Mouse (Mus musculus) MEL (cell line): ENCODE results near the gene Prss34. TPM values are rescaled to one million over a fixed set of nuclear protein-coding genes. Genes with fewer than 3 reads are reported as not detected.

Experiments
- DNase-seq: peaks from one replicate; pipeline ENCODE4 v3.0.0; 2011; ENCODE audit warnings: low read depth, low spot score
- H3K27ac ChIP-seq: 2 replicates; pipeline ENCODE4 v1.5.1; 2012; ENCODE audit warnings: low read depth, mild to moderate bottlenecking, control low read depth, low read length, moderate library complexity; ENCODE audit not compliant: control insufficient read depth
- H3K27me3 ChIP-seq, 2 experiments: fragments of 150-350 bp in 1 of 2; sonication (generic) in 1 of 2; 2 replicates each; pipeline ENCODE4 v1.6.1; 2012; ENCODE audit warnings: low read length in 2 of 2, mild to moderate bottlenecking in 2 of 2, improper control_type of control experiment in 1 of 2, moderate library complexity in 1 of 2; ENCODE audit not compliant: insufficient read depth in 2 of 2, control insufficient read depth in 1 of 2
- H3K36me3 ChIP-seq, 2 experiments: 2 replicates each; pipeline ENCODE4 v1.6.1; 2012 to 2014; ENCODE audit warnings: low read length in 2 of 2, improper control_type of control experiment in 1 of 2, inconsistent platforms in 1 of 2, mild to moderate bottlenecking in 1 of 2; ENCODE audit not compliant: insufficient read depth in 2 of 2, control insufficient read depth in 1 of 2
- H3K4me1 ChIP-seq, 2 experiments: fragments of 150-350 bp in 1 of 2; sonication (generic) in 1 of 2; 2 replicates each; pipeline ENCODE4 v1.6.1; 2012; ENCODE audit warnings: low read length in 2 of 2, improper control_type of control experiment in 1 of 2, mild to moderate bottlenecking in 1 of 2; ENCODE audit not compliant: insufficient read depth in 2 of 2, control insufficient read depth in 1 of 2
- H3K4me3 ChIP-seq, 2 experiments: fragments of 150-350 bp in 1 of 2; sonication (generic) in 1 of 2; 2 replicates each; pipeline ENCODE4 v1.5.1; 2012; ENCODE audit warnings: low read depth in 2 of 2, low read length in 2 of 2, mild to moderate bottlenecking in 2 of 2, moderate library complexity in 2 of 2, control low read depth in 1 of 2, improper control_type of control experiment in 1 of 2; ENCODE audit not compliant: control insufficient read depth in 1 of 2, insufficient read depth in 1 of 2
- H3K79me2 ChIP-seq: 2 replicates; pipeline ENCODE4 v1.6.1; 2012; ENCODE audit warnings: mild to moderate bottlenecking, low read length, moderate library complexity; ENCODE audit not compliant: control insufficient read depth, poor library complexity, insufficient read depth
- H3K9ac ChIP-seq: 2 replicates; pipeline ENCODE4 v1.6.1; 2012; ENCODE audit warnings: low read depth, mild to moderate bottlenecking, control low read depth, low read length, moderate library complexity; ENCODE audit not compliant: control insufficient read depth, poor library complexity, severe bottlenecking
- H3K9me3 ChIP-seq: fragments of 150-350 bp; sonication (generic); replicated peaks from 2 replicates; pipeline ENCODE4 v1.6.1; 2012; ENCODE audit warnings: mild to moderate bottlenecking, low read length, improper control_type of control experiment, moderate library complexity; ENCODE audit not compliant: insufficient read depth
- MAX ChIP-seq: IDR thresholded peaks from 2 replicates; pipeline ENCODE4 v1.6.1; 2011; ENCODE audit warnings: low read length, improper control_type of control experiment
- polyA plus RNA-seq, 2 experiments: library from polyadenylated mRNA; stranded (reverse) in 1 of 2; unstranded in 1 of 2; fragments of >175 nt in 1 of 2; fragments of >200 nt in 1 of 2; gene quantifications; 2 replicates each; pipeline versions ENCODE4 v1.2.1 to v1.2.4; 2012; ENCODE audit warnings: low replicate concordance in 2 of 2, low read depth in 1 of 2; ENCODE audit not compliant: insufficient read length in 2 of 2, insufficient read depth in 1 of 2, missing spikeins in 1 of 2
- total RNA-seq: library from RNA; depleted of rRNA; stranded (reverse); fragments of 300-350 nt; gene quantifications from 2 replicates; pipeline ENCODE4 v1.2.3, GENCODE M21; 2012; rRNA removed

Prss34 gene
- total and polyA plus RNA-seq, 3 experiments, result not detected

- H3K9ac ChIP-seq, result no peak within 1 kb of the TSS
- no peak for TF ChIP-seq MAX
- no peaks in the 10 kb centered on the region for H3K9me3 ChIP-seq
- no peak within 1 kb of the TSS for H3K4me3 ChIP-seq
- no peak within 1 kb of the TSS for H3K27ac ChIP-seq
- no peaks in the 10 kb centered on the region for H3K36me3 ChIP-seq
- DNase-seq, result no peak
- peaks cover 2 to 16% of the 10 kb centered on the region in 2 experiments; a peak in 3 of 4 replicates for H3K27me3 ChIP-seq
- H3K4me1 ChIP-seq, result peaks cover 0 to 5% of the 10 kb centered on the region in 2 experiments; a peak in 2 of 4 replicates
- H3K79me2 ChIP-seq, result no peaks in the 10 kb centered on the region
These were observed 47.3 kb downstream of the Prss34 start, which contains the start of gene Tpsab1 for GRCm38 (mm10) chr17:25345462-25345861. Gene Tpsab1, minus strand, starts transcription at chr17:25345562.

Other genes starting within 250 kb of the Prss34 start
- gene Tmem204, start 214.8 kb upstream of the Prss34 start, total RNA-seq, result not detected in 2 replicates
- gene Tmem204, start 214.8 kb upstream of the Prss34 start, polyA plus RNA-seq, result under 1 TPM in 1 of 2 experiments, not detected in 1; 0.10 TPM
- 15.3 and 20.0 TPM in 2 replicates for gene Telo2, start 182.4 kb upstream of the Prss34 start, total RNA-seq
- gene Telo2, start 182.4 kb upstream of the Prss34 start, polyA plus RNA-seq, result 10 to 100 TPM in 1 of 2 experiments, not detected in 1; 20.9 TPM
- gene Ptx4, start 177.6 kb upstream of the Prss34 start, total RNA-seq, result not detected in 2 replicates
- not detected for gene Ptx4, start 177.6 kb upstream of the Prss34 start, polyA plus RNA-seq
- gene Clcn7, start 165.0 kb upstream of the Prss34 start, total RNA-seq, result 9.8 and 10.9 TPM in 2 replicates
- 10 to 100 TPM in 1 of 2 experiments, not detected in 1; 16.4 TPM for gene Clcn7, start 165.0 kb upstream of the Prss34 start, polyA plus RNA-seq
- 0.10 and 0.12 TPM in 2 replicates for gene Ccdc154, start 135.9 kb upstream of the Prss34 start, total RNA-seq
- gene Ccdc154, start 135.9 kb upstream of the Prss34 start, polyA plus RNA-seq, result under 1 TPM in 1 of 2 experiments, not detected in 1; 0.19 TPM
- not detected in 2 replicates for gene Gm38655, start 122.9 kb upstream of the Prss34 start, total RNA-seq
- not detected for gene Gm38655, start 122.9 kb upstream of the Prss34 start, polyA plus RNA-seq
- 19.8 and 22.0 TPM in 2 replicates for gene BC003965, start 113.8 kb upstream of the Prss34 start, total RNA-seq
- 10 to 100 TPM in 1 of 2 experiments, not detected in 1; 29.2 TPM for gene BC003965, start 113.8 kb upstream of the Prss34 start, polyA plus RNA-seq
- gene Unkl, start 110.0 kb upstream of the Prss34 start, total RNA-seq, result 16.6 and 18.0 TPM in 2 replicates
- gene Unkl, start 110.0 kb upstream of the Prss34 start, polyA plus RNA-seq, result 10 to 100 TPM in 1 of 2 experiments, not detected in 1; 42.4 TPM
- 7.7 and 8.7 TPM in 2 replicates for gene Gnptg, start 58.3 kb upstream of the Prss34 start, total RNA-seq
- 10 to 100 TPM in 1 of 2 experiments, not detected in 1; 10.8 TPM for gene Gnptg, start 58.3 kb upstream of the Prss34 start, polyA plus RNA-seq
- gene Tsr3, start 58.2 kb upstream of the Prss34 start, total RNA-seq, result 35.2 and 37.4 TPM in 2 replicates
- 10 to 100 TPM in 1 of 2 experiments, not detected in 1; 50.5 TPM for gene Tsr3, start 58.2 kb upstream of the Prss34 start, polyA plus RNA-seq
- gene Baiap3, start 42.0 kb upstream of the Prss34 start, total RNA-seq, result 0.08 and 0.13 TPM in 2 replicates
- gene Baiap3, start 42.0 kb upstream of the Prss34 start, polyA plus RNA-seq, result under 1 TPM in 1 of 2 experiments, not detected in 1; 0.14 TPM
- gene Ube2i, start 23.8 kb upstream of the Prss34 start, total RNA-seq, result 457 and 464 TPM in 2 replicates
- gene Ube2i, start 23.8 kb upstream of the Prss34 start, polyA plus RNA-seq, result 100 to 1,000 TPM in 1 of 2 experiments, not detected in 1; 564 TPM
- gene Prss28, start 10.3 kb downstream of the Prss34 start, total RNA-seq, result not detected in 2 replicates
- gene Prss28, start 10.3 kb downstream of the Prss34 start, polyA plus RNA-seq, result not detected
- gene Prss29, start 20.3 kb downstream of the Prss34 start, total RNA-seq, result not detected in 2 replicates
- not detected for gene Prss29, start 20.3 kb downstream of the Prss34 start, polyA plus RNA-seq
- not detected in 2 replicates for gene Tpsab1, start 47.2 kb downstream of the Prss34 start, total RNA-seq
- gene Tpsab1, start 47.2 kb downstream of the Prss34 start, polyA plus RNA-seq, result not detected
- not detected in 2 replicates for gene Tpsb2, start 67.9 kb downstream of the Prss34 start, total RNA-seq
- not detected for gene Tpsb2, start 67.9 kb downstream of the Prss34 start, polyA plus RNA-seq
- not detected in 2 replicates for gene Tpsg1, start 70.9 kb downstream of the Prss34 start, total RNA-seq
- not detected for gene Tpsg1, start 70.9 kb downstream of the Prss34 start, polyA plus RNA-seq
- 0.31 TPM in 1 of 2 replicates, not detected in the other for gene Cacna1h, start 135.4 kb downstream of the Prss34 start, total RNA-seq
- gene Cacna1h, start 135.4 kb downstream of the Prss34 start, polyA plus RNA-seq, result under 1 TPM in 1 of 2 experiments, not detected in 1; 0.25 TPM
- not detected in 2 replicates for gene Tekt4, start 156.2 kb downstream of the Prss34 start, total RNA-seq
- not detected for gene Tekt4, start 156.2 kb downstream of the Prss34 start, polyA plus RNA-seq
- not detected in 2 replicates for gene Sstr5, start 198.9 kb downstream of the Prss34 start, total RNA-seq
- not detected for gene Sstr5, start 198.9 kb downstream of the Prss34 start, polyA plus RNA-seq